Mouse (Mus musculus) monocyte, adult 5-6 weeks (primary cell): ENCODE measurements at regions not wholly inside any gene's neighbourhood (a gene's known extent, or its start where the extent isn't known, plus 50 kb on each side); places are given as distances from the start of the nearest gene placed in this dataset.

Experiments used
- ATAC-seq: fragments of 153-309, 156-312 bp; replicated peaks from 2 replicates; pipeline ENCODE4 v1.8.0; 2017; ENCODE audit warnings: mild to moderate bottlenecking; ENCODE audit not compliant: low TSS enrichment, insufficient number of reproducible peaks, severe bottlenecking, poor library complexity, low FRiP score

DNA sequence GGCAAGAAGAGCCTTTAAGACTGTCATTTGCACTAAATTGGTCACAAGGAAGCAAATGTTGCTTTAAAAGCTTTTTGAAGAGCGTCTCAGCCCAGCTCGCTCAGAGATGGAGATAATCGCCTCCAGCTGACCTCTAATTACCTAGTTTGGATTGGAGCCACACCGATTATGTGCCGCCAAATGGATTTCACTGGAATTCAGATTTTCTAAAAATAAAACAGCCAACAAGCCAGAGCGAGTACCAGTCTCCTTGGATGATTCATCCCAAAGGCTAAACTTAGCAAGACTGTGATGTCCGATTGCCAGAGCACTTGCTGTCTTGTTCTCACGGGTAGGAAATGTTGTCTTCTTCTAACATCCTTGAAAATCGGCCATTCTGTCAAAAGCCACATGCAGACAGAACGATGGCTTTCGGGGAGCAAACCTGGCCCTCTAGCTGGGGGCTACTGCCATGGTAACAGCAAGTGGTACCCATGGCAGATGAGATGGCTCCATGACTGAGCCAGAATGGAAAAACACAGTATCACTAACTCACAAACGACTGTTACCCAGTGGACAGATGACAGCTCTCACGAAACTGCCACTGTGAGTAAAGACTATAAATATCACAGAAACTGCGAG lies 676.1 kb downstream of the Epm2a start:
- ATAC-seq: no peak

DNA sequence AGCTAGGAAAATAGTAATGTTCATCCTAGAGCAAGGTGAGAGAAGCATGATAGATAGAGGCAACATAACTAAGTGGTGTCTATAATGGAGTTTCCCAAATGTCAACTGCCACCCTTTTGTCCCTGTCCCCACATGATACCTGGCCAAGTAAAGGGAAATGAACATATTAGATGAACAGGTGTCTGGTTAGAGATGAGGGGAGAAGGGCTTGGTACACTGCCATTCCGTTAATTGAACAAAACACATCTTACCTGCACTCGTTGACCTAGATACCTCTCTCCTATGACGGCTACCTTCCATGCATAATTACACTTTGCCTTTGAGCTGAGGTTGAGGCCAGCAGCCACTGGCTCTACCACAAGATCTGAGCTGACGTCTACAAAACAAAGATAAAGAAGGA lies 677.4 kb downstream of the Epm2a start:
- no peak for ATAC-seq

DNA sequence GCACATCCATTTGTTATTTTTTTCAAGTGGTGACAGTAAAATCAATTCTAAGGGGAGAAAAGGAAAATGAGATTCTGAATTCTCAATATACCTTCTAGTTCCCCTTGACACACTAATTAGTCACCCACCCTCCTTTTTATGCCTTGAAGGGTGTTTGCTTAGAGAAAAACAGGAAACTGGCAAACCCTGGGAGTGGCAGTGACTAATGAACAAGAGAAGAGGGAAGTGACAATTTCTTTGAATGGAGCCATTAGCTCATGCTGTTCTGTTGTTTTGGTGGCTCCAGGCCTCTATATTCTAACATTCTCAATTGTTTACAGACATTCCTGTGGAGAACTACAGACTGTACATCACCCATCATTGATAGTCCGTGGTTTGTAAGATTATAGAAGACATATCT lies 692.0 kb downstream of the Epm2a start:
- ATAC-seq: no peak

DNA sequence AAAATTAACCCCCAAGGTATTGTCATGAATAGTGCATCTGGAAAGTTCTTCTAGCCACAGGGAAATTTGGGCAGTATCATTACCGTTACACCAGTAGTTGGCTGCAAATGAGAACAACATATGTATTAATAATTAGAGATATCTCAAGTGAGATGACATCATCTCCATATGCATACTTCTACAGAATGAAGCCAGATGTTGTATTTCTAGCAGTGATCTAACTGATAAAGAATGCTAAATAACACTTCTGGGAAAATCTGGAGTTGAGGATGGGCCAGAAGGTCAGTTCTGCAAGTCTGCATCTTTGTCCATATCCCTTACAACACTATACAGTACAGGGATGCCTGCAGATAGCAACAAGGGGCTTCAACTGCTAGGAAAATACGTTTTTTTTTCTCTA lies 702.7 kb downstream of the Epm2a start:
- ATAC-seq: no peak

DNA sequence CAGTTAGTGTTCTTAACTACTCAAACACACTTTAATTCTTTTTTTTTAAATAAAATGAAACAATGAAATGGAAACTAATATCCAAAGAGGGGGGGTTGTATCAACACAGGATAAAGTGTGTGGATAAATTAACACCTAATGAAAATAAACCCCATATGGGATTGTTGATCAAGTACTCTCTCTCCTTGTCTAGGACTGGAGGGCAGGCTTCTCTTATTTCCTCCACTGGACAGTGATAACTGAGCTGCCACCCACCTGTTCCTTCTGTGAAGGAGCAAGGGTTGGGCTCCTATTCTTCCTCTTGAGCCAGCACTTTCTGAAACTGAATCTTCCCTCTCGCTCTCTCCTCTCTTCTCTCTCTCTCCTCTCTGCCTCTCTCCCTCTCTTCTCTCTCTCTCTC lies 716.5 kb downstream of the Epm2a start:
- no peak for ATAC-seq

DNA sequence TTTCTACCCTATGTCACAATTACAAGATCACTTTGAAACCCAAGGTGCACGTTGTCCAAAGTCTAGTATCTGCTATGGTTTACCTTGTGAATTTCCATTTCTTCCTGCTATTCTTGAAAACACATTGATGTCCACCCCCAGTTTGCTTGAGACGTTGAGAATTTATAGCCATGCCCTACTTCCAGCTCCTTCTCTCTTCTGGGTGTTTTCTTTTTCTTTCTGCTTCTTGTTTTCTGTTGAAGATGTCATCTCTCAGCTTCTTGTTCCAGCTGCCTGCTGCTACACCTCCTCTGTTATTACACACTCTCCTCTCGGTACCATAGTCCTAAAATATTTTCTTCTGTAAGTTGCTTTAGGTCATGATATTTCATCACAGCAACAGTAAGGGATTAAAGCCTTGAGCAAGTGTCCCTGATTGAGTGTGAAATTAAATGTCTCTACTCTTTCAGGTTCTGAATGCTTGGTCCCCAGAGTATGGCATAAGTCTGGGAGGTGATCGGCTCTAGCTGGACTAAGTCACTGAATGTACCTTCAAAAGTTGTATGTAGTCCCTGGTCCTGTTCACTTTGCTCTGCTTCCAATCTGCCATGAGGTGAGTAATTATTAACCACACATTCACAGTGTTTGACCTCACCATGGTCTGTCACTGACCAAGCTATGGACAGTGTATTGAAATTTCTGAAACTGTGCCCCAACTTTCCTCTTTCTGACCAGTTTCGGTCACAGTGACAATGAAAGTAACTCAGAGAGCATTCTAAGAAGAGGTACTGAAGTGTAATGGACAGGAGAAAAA lies 718.1 kb downstream of the Epm2a start:
- no peak for ATAC-seq

DNA sequence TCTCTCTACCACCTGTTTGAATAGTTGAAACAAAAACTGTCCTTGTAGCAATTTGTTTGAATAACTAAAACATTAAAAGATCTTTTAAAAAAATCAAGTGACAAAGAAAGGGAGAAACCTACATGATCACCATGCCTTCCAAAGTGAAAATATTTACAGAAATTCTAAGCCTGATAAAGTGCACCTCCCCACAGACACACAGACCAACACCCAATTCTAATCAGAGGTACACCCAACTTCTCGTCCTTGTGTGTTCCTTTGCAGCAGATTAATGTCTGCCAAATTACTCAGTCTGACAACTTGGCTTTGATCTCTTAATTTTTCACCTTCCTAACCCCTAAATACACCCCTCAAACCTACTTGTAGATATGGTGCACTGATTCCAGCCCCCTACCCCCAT lies 719.1 kb downstream of the Epm2a start:
- ATAC-seq: no peak

DNA sequence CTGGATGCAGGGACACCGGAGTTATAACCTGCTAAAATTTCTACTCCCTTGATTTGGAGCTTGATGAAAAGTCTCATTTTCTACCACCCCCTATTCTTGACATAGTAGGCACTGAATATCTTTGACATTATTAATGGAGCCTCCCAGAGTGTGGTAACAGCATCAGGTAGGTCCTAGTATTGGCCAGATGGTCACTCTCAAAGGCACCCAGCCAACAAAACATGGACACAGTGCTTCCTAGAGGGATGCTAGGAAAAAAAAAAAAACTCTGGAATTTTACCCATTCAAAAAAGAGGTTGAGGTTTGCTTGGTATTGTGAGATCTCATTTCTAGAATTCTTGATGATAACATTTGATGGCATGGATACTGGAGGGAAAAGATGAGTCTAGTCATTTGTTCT lies 740.8 kb downstream of the Epm2a start:
- ATAC-seq: no peak

DNA sequence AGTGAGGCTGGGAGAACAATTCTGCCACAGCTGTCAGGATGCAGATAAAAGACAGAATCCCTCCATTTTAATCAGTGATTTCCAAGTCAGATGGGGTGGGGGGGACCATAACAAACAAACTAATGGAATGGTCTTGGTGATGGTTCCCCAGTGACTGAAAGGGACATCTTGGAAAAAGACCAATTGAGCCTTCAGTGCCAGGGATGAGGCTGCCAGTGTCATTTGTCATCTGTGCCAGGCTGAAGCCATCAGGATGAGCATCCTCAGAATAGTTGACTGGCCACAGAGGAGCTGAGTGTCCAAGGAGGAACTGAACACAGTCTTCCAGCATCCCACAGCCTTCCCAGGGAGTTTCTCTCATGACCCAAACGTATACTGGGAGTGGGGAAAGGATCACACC lies 749.3 kb downstream of the Epm2a start:
- no peak for ATAC-seq

DNA sequence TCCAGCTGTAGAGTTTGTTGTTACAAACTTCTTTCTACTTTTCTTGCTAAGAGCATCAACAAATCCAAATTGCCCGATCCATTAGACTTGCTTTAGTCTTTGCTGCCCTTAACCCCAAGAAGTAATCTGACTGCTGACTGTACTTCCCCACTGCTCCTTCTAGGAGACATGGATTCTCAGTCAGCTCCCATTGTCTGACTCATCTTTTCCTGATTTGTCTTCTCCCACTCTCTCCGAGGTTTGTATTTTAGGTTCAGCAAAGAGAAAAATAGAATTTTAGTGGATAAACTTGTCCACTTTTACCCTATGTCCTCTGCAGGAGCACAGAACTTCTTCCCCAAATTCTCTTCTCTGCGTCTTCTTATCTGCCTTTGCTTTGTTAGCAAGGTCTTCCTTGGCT lies 753.5 kb downstream of the Epm2a start:
- ATAC-seq: no peak

DNA sequence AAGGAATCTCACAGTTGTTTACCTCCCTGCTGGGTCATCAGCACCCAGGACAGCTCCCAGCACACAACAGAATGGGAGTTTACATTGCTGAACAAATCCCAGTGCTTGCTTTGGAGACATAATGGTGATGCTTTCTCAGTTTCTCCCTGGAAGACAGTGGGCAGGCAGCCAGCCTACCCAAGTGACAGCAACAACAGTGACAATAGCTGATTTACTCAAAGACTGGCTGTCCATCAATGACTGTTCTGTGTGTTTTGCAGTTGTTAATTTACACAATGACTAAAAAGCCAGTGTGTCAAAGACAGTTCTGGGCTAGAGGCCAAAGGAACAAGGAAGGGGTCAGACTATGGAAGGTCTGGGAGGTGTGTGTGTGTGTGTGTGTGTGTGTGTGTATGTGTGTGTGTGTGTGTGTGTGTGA lies 762.2 kb downstream of the Utrn start:
- no peak for ATAC-seq

DNA sequence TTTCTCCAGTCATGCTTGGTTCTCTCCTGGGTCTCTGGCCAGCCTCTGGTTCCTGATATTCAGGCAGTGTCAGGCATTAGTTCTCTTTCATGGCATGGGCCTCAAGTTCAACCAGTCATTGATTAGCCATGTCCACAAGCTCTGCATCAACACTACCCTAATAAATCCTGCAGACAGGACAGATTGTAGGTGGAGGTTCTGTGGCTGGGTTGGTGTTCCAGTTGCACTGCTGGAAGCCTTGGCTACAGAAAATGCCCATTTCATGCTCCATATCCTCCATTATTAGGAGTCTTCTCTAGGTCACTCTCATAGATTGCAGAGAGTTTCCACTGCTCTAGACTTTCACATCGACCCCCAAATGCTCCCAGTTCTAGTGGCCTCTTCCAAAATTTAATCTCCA lies 757.4 kb downstream of the Utrn start:
- no peak for ATAC-seq

DNA sequence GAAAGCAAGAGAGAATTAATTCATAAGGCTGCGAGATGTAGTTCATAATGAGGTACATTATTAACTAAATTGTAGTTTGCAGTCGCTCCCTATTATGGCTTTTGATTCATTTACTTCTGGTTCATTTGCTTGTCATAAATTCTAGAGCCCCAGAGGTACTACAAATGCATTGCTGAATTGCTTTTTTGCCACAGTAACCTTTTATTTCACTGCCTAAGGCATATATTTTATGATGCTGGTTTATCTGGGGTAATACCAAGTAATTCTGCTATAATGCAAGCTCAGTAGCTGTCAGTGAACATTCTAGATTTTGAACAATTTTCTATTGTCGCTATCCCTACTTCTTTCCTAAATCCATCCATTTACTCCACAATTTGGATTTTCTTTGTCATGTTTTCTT lies 753.4 kb downstream of the Utrn start:
- no peak for ATAC-seq

DNA sequence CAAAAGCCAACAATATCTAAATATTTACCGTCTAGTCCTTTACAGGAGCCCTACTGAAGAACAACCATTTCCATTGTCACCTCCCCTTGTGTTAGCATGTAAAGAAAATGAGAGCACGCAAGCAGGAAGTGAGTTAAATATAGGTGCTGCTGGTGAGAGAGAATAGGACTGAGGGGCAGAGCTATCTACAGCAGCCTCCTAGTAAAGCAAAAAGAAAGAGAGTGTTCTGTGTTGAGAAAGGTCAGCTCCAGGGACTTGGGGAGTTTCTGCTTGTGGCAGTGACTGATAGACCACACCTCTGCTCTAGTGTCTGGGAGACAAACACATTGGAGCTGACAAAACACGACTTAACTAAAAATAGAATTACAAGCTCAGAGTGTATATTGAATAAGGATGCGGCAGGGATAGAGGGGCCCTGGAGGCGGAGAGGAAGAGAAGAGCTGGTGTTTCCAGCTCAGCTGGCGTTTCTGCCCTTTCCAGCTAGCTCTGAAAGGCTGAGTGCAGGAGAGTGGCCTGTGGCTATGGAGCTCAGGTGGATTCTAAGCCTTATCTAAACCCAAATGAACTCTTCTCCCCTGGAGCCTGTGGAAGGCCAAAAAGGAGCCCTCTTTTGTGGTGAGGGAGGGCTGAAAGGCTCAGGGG lies 752.4 kb downstream of the Utrn start:
- ATAC-seq: no peak

DNA sequence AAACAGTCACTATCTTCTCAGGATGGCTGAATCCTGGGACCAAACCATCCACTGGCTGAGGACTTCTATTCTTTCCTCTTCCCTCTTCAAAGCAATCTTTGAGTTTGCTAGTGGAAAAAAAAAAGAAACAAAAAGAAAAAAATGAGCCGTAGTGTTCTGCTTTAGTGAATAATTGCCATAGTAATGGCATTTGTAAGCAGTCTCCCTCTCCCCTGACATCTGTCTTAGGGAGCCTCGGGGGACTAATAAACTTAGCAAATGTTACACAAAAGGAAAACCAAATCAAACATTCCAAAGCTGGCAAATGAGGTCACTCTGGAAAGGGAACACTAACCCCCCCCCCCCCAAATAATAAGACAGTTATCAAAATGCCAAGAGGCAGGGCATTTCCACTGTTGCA lies 744.9 kb downstream of the Utrn start:
- no peak for ATAC-seq

DNA sequence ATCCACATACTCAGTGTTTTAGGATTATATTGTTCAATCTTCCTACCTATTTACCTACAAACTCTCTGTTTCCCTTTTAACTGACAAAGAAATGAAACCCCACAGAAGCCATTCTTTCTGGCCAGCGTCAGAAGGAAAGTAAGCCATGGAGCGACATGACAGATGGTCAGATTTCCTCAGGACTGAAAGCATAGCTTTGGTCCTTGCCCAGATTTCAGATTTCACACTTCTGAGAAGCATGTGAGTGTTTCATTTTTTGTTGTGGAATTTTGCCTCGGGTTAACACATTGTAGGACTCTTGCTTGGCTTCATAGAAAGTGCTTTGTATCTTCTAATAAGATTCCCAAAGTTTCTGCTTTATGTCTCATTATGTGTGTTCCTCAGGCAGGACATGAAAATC lies 739.7 kb downstream of the Utrn start:
- no peak for ATAC-seq

DNA sequence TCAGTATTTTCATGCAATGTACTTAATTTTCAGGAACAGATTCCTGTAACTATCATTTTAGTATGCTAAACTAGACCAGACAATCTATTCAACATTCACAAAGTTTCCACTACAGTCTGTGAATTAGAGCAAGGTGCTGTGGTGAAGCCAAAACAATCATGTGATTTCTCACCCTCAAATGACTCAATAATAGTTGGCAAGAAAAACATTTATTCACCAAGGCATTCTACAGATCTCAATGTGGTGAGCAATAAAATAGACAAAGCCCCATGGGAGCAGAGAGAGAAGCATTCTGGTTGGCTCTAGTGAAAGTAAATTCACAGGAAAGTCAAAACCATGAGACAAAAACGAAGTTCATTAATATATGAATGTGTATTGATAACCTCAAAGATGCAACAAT lies 724.5 kb downstream of the Utrn start:
- no peak for ATAC-seq

DNA sequence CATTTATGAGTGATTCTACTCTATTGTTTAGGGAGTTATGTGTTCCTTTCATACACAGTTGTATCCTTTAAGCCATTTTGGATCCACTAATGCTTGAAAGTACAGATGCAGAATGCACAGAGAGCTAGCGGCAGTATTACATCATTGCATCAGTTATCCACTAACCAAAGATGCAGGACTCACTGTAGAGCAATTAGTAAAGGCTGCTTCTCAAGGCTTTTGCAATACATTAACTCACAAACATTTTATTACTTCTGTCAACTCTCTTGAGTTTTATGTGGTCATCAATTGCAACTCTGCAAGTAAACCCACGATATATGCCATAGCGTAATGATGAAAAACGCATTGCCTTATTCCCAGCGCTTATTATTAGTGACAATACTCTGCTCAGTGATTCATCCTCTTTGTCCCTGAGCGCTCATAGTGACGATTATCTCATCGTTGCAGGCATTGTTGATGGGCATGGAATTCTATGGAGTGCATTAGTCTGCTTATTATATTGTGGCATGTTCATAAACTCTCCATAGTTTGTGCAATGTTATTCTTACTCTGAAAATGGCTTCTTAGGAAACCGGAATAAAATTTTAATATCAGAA lies 722.1 kb downstream of the Utrn start:
- ATAC-seq: no peak

DNA sequence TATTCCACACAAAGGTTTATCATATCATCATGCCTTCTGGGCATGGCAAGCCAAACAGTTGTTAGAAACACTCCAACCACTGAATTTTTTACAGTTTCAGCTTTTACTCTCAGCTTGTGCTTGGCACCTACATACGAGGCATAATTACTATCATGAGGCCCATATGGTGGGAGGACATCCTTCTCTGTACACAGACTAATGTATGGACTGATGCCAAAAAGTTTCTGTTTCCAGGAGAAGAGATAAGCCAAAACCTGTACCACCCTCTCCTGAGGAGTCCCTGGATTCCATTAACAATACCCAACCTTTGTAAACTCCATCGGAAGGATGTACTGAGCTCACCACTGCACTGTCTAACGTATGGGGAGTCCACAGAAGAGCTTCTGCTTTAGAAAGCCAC lies 698.9 kb downstream of the Utrn start:
- no peak for ATAC-seq
